Mouse (Mus musculus) hindbrain, embryonic 12.5 days (tissue): ENCODE measurements around the gene Atg101. TPM values are rescaled to one million over a fixed set of nuclear protein-coding genes. Genes with fewer than 3 reads are reported as not detected.
A peak's percentile ranks its signal among the peaks of the same experiment; 100 is the strongest.

ENCODE experiments used
- ATAC-seq: fragments of 200-750 bp; cut with Nextera tagmentation; 2 replicates; pipeline ENCODE4 v1.8.0; 2017; ENCODE audit warnings: moderate TSS enrichment; ENCODE audit not compliant: low FRiP score
- H3K27ac ChIP-seq: fragments of 300-500 bp; sonication (generic); 2 replicates; pipeline ENCODE4 v1.5.1; 2016; ENCODE audit warnings: mild to moderate bottlenecking
- H3K27me3 ChIP-seq: fragments of 300-500 bp; sonication (generic); 2 replicates; pipeline ENCODE4 v1.6.1; 2016; ENCODE audit warnings: mild to moderate bottlenecking
- H3K36me3 ChIP-seq: fragments of 300-500 bp; sonication (generic); 2 replicates; pipeline ENCODE4 v1.6.1; 2016; ENCODE audit warnings: mild to moderate bottlenecking
- H3K4me1 ChIP-seq: fragments of 300-500 bp; sonication (generic); 2 replicates; pipeline ENCODE4 v1.6.1; 2016
- H3K4me2 ChIP-seq: fragments of 300-500 bp; sonication (generic); replicated peaks from 2 replicates; pipeline ENCODE4 v1.6.1; 2016; ENCODE audit warnings: mild to moderate bottlenecking
- H3K4me3 ChIP-seq: fragments of 300-500 bp; sonication (generic); 2 replicates; pipeline ENCODE4 v1.5.1; 2016; ENCODE audit warnings: mild to moderate bottlenecking
- H3K9ac ChIP-seq: fragments of 300-500 bp; sonication (generic); 2 replicates; pipeline ENCODE4 v1.6.1; 2016; ENCODE audit warnings: mild to moderate bottlenecking, moderate library complexity
- H3K9me3 ChIP-seq: fragments of 300-500 bp; sonication (generic); replicated peaks from 2 replicates; pipeline ENCODE4 v1.6.1; 2016; ENCODE audit warnings: mild to moderate bottlenecking
- WGBS: fragments of 180-500 bp; shearing (Covaris S2); methylation state at CpG from one replicate; pipeline ENCODE4 v1.1.7; 2016; 5-methylcytosine and 5-hydroxymethylcytosine counted together
- polyA plus RNA-seq: library from polyadenylated mRNA; unstranded; fragments of >200 nt; fragmentation: Nextera tagmentation; extraction: Ambion mirVana; gene quantifications from 2 replicates; pipeline ENCODE4 v1.2.1, GENCODE M21; 2016

Atg101 gene
- polyA plus RNA-seq, 1 experiment from 2014 or later = 66.5 TPM

DNA sequence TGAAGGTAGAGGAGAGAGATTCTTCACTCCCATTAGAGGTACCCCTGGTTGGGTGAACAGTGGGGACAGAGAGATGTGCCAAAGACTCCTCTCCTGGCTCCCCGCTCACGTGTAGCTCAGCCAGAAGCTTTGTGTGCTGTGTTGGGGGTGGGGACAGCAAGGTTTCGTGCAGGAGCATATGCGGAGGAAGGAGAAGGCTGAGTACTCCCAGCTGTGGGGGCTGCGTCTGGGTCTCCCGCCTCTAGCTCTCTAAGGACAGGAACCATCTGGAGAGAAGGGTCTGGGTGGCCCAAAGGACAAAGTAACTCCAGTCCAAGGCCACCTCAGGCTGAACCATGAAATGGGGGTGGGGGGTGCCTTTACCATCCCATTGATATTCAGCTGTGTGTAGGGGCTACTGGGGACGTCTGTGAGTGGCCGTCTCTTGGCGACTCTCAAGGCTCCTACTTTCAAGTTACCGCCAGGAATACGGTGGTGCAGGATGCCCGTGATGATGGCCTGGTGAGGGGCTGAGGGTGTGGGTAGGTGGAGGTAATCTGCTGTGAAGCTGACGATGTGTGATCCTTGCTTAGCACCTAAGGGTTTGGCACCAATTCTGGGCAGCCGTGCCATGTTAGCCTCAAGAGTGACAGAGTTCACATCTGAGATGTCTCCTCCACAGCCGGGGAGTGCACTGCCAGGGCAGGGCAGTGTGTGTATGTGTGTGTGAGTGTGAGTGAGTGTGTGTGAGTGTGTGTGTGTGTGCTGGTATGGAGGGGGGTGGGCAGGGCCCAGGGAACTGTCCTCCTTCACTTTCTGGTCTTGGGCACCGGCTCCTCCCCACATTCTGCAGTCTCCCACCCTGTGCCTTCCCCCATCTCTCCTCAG, 10.2 kb downstream of the Atg101 start:
- 68% methylated on average over 16 of the region's 16 CpGs for WGBS
- no peak overlapping the region for H3K27ac ChIP-seq
- no peak overlapping the region for H3K4me3 ChIP-seq
- no peak overlapping the region for H3K4me2 ChIP-seq
- H3K36me3 ChIP-seq = peaks cover 32% of the 10 kb centered on the region
- no peaks in the 10 kb centered on the region for H3K27me3 ChIP-seq
- no peak overlapping the region for H3K9ac ChIP-seq
- no peak for ATAC-seq
- no peaks in the 10 kb centered on the region for H3K9me3 ChIP-seq
- peaks cover 7% of the 10 kb centered on the region for H3K4me1 ChIP-seq

DNA sequence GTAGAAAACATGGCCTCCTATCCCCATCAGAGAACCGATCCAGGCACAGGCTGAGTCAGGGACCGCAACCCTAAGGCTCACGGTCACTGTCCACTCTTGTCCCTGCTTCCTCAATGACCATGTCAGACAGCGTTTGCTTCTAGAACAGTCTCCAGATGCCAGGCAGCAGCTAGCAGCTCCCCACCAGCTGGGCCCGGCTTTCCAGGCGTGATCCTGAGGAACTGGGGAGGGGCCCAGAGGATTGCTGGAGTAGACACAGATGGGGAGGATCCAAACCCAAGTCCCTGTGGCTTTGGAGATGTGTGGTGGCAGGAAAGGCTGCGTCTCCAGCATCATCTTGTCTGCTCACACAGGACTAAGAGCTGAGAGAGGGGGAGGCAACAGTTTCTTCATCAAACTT, 11.0 kb downstream of the Atg101 start:
- Histone ChIP-seq H3K36me3 (peaks cover 23% of the 10 kb centered on the region), H3K9me3 (no peaks in the 10 kb centered on the region), H3K27me3 (no peaks in the 10 kb centered on the region), H3K4me3 (no peak overlapping the region), H3K9ac (no peak overlapping the region), H3K4me1 (peaks cover 7% of the 10 kb centered on the region), H3K4me2 (no peak overlapping the region), H3K27ac (no peak overlapping the region)
- 80% methylated on average over 7 of the region's 7 CpGs for WGBS
- no peak for ATAC-seq

DNA sequence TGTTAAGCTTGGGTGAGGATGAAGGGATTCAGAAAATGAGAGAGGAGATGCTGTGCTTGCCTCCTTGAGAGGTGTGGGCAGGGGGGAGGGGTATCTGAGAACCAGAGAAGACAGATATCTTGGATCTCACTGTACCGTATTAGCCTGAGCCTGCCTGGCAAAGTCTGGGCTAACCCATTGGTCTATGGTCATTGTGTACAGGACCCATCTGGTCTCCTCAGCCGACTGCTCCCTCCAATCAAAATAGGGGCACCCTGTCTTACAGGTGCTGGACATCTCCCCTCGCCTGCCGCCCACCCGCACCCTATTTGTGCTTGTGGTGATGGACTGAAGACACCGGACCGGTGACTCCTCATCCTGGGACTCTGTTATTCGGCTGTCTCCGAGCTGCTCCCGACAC, 11.5 kb downstream of the Atg101 start:
- no peak overlapping the region for H3K27ac ChIP-seq

DNA sequence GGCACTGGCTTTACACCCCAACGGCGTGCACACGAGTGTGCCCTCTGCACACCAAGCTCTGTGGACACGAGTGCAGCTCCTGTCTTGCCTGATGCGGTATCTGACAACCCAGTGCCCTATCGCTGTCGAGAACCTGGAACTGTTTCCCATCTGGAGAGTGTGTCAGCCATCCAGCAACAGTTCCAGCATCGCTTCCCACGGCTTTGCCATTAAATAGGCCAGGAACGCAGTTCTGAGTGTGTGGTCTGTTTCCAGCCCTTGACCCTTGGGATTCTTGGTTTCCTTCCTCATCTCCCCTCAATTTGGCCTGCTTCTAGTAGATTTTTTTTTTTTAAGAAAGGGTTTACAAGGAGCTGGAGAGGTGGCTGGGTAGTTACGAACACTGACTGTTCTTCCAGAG, 12.0 kb downstream of the Atg101 start:
- peaks cover 7% of the 10 kb centered on the region for H3K4me1 ChIP-seq
- no peaks in the 10 kb centered on the region for H3K27me3 ChIP-seq
- no peak for ATAC-seq
- H3K9ac ChIP-seq = no peak overlapping the region
- H3K36me3 ChIP-seq = peaks cover 13% of the 10 kb centered on the region
- no peaks in the 10 kb centered on the region for H3K9me3 ChIP-seq
- no peak overlapping the region for H3K4me3 ChIP-seq
- 87% methylated on average over 11 of the region's 11 CpGs for WGBS
- no peak overlapping the region for H3K4me2 ChIP-seq
- no peak overlapping the region for H3K27ac ChIP-seq

More for the DNA sequence above, 11.5 kb downstream of the Atg101 start:
- Histone ChIP-seq H3K36me3 (peaks cover 18% of the 10 kb centered on the region), H3K27me3 (no peaks in the 10 kb centered on the region), H3K9me3 (no peaks in the 10 kb centered on the region), H3K4me3 (no peak overlapping the region), H3K4me1 (peaks cover 7% of the 10 kb centered on the region), H3K4me2 (no peak overlapping the region), H3K9ac (no peak overlapping the region)
- no peak for ATAC-seq
- WGBS = 95% methylated on average over 10 of the region's 10 CpGs

DNA sequence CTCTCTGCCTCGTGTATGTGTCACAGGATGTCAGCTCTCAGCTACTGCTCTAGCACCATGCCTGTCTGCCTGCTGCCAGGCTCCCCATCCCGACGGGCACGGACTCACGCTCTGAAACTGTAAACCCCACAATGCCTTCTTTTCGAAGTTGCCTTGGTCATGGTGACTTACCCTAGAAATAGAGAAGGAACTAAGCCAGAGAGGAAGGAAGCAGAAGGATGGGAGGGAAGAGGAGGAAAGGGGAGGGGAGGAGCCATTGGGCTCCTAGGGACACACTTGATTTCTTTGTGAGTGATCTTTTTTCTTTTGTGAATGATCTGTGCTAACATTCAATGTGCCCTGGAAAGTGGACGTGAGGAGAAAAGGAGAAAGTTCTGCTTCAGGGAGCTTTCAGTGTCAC, 13.9 kb downstream of the Atg101 start:
- Histone ChIP-seq H3K9ac (no peak overlapping the region), H3K27ac (no peak overlapping the region), H3K4me1 (peaks cover 7% of the 10 kb centered on the region), H3K4me2 (no peak overlapping the region), H3K36me3 (no peaks in the 10 kb centered on the region), H3K9me3 (no peaks in the 10 kb centered on the region), H3K4me3 (no peak overlapping the region), H3K27me3 (no peaks in the 10 kb centered on the region)
- no peak for ATAC-seq
- WGBS = 30% methylated on average over 7 of the region's 7 CpGs

DNA sequence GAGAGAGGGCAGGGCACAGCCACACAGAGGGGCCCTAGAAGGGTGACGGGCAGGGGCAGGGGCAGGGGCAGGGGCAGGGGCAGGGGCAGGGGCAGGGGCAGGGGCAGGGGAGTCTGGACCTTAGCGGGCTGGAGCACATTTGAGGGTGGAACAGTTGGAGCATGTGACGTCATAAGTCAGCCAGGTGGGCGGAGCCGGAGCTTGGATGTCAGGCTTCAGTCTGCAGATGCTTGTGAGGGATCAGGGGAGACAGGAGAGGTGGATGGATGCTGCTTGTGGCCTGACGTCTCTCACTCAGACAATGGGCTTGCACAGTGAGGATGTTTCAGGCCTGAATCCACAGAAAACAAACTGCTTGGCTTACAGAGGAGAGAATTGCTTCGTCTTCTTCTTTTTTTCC, 14.5 kb downstream of the Atg101 start:
- ATAC-seq = no peak
- no peaks in the 10 kb centered on the region for H3K36me3 ChIP-seq
- H3K4me1 ChIP-seq = peaks cover 7% of the 10 kb centered on the region
- H3K9me3 ChIP-seq = no peaks in the 10 kb centered on the region
- H3K27ac ChIP-seq = no peak overlapping the region
- no peak overlapping the region for H3K4me3 ChIP-seq
- peak overlapping the region; percentile 35 for H3K4me2 ChIP-seq
- 16% methylated on average over 7 of the region's 7 CpGs for WGBS
- H3K27me3 ChIP-seq = no peaks in the 10 kb centered on the region
- peak overlapping the region; percentile 49 for H3K9ac ChIP-seq

DNA sequence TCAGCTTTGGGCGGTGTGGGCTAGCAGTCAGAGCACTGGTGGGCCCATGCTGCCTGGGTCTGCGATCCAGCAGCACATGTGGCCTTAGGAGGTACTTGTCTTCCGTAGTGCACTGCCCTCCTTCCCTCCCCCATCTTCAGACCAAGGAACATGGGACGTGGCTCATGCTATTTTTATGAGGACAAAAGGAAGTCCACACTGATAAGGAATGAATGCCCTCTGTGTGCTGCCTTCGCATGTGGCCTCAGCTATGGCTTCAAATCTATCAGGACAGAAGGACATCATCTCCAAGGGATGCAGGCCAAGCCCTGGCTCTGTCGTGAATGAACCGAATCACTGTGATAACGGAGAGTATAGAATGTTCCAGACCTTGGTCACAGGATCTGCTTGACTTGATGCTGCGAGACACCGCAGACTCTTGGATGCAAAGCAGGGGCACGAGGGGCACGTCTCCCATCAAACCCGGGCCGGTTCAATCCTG, 15.4 kb downstream of the Atg101 start:
- H3K9ac ChIP-seq = no peak overlapping the region
- no peaks in the 10 kb centered on the region for H3K9me3 ChIP-seq
- no peak for ATAC-seq
- H3K36me3 ChIP-seq = no peaks in the 10 kb centered on the region
- H3K4me3 ChIP-seq = no peak overlapping the region
- no peaks in the 10 kb centered on the region for H3K27me3 ChIP-seq
- H3K27ac ChIP-seq = no peak overlapping the region
- WGBS = 87% methylated on average over 14 of the region's 14 CpGs
- H3K4me1 ChIP-seq = peaks cover 5% of the 10 kb centered on the region
- H3K4me2 ChIP-seq = no peak overlapping the region

DNA sequence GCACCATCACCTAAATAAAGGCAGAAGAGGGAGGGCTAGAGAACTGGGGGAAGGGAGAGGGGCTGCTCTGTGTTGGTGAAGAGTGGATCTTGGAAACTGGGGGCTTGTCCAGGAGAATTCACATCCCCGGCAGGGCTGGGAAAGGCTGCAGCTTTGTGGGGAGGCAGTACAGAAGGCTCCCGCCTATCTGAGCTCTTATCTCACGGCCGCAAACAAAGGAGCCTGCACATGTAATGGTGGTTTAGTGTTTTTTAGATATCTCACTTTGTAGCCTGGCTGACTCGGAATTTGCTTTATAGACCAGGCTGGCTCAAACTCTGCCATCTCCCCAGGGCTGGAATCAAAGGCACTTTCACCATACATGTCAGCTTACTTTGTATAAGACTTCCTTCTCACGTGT, 16.1 kb downstream of the Atg101 start:
- Histone ChIP-seq H3K36me3 (no peaks in the 10 kb centered on the region), H3K9me3 (no peaks in the 10 kb centered on the region), H3K9ac (no peak overlapping the region), H3K4me2 (no peak overlapping the region), H3K4me1 (peaks cover 5% of the 10 kb centered on the region), H3K27ac (no peak overlapping the region), H3K4me3 (no peak overlapping the region), H3K27me3 (no peaks in the 10 kb centered on the region)
- ATAC-seq = no peak
- 76% methylated on average over 6 of the region's 6 CpGs for WGBS

DNA sequence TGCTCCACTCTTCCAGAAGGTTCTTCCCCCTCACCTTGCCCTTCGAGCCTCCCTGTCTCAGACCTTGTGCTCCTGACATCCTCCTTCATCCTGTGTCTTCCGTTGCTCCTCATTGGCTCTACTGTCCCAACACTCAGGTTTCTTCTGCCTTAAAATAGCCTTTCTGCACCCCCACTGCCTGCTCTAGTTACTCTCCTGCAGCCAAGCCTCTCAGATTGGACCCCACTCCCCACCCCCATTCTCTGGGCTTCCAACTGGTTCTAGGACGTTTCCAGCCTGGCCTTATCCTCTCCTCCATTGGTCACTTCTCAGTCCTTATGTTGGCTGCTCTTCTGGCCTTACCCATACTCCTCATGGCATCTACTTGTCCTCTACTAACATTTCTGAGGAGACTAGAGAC, 18.1 kb downstream of the Atg101 start:
- H3K9ac ChIP-seq = no peak overlapping the region
- peaks cover 5% of the 10 kb centered on the region for H3K4me1 ChIP-seq
- H3K27me3 ChIP-seq = no peaks in the 10 kb centered on the region
- H3K36me3 ChIP-seq = no peaks in the 10 kb centered on the region
- whole genome bisulfite sequencing = 80% methylated on average over 3 of the region's 3 CpGs
- no peak for ATAC-seq
- no peak overlapping the region for H3K27ac ChIP-seq
- H3K9me3 ChIP-seq = no peaks in the 10 kb centered on the region
- no peak overlapping the region for H3K4me2 ChIP-seq
- H3K4me3 ChIP-seq = no peak overlapping the region

DNA sequence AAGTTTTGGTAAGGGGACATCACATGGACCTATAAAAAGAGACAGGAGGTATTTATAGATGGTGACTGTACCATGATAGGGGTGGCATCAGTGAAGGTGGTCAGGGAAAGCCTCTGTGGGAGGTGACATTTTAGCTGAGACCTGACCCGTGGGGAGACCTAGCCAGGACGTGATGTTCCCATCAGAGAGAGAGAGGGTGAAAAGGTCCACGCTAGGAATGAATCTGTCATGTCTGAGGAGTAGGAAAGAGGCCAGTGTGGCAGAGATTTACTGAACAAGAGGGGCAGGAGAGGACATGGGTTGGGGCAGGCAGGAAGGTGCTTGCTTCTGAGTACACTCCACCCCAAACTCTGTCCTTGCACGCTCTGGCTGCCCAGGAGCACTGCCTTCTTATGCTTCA, 19.8 kb downstream of the Atg101 start:
- Histone ChIP-seq H3K4me2 (no peak overlapping the region), H3K36me3 (no peaks in the 10 kb centered on the region), H3K27me3 (no peaks in the 10 kb centered on the region), H3K4me3 (no peak overlapping the region), H3K4me1 (no peaks in the 10 kb centered on the region), H3K27ac (no peak overlapping the region), H3K9ac (no peak overlapping the region), H3K9me3 (no peaks in the 10 kb centered on the region)
- WGBS = 87% methylated on average over 4 of the region's 4 CpGs
- no peak for ATAC-seq

DNA sequence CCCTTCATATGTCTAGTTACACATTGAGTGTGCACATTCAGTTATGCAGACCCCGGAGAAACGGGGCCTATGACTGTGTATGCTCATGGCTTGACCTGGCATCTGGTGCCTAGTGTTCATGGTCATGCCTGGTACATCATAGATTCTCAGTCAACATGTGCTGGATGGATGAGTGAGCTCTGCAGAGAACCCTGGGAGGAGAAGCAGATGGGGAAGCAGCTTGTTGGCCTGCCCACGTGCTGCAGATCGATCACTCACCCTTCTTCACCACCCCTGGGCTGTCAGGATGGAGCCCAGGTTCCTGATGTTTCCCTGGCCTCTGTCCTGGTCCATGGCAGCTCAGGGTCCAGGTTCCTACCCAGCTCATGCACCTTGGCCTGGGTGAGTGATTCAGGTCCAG, 22.4 kb downstream of the Atg101 start:
- Histone ChIP-seq H3K4me3 (no peak overlapping the region), H3K4me2 (no peak overlapping the region), H3K9me3 (no peaks in the 10 kb centered on the region), H3K27ac (no peak overlapping the region), H3K9ac (no peak overlapping the region), H3K4me1 (peaks cover 5% of the 10 kb centered on the region), H3K36me3 (no peaks in the 10 kb centered on the region), H3K27me3 (no peaks in the 10 kb centered on the region)
- WGBS = 85% methylated on average over 4 of the region's 4 CpGs
- no peak for ATAC-seq

DNA sequence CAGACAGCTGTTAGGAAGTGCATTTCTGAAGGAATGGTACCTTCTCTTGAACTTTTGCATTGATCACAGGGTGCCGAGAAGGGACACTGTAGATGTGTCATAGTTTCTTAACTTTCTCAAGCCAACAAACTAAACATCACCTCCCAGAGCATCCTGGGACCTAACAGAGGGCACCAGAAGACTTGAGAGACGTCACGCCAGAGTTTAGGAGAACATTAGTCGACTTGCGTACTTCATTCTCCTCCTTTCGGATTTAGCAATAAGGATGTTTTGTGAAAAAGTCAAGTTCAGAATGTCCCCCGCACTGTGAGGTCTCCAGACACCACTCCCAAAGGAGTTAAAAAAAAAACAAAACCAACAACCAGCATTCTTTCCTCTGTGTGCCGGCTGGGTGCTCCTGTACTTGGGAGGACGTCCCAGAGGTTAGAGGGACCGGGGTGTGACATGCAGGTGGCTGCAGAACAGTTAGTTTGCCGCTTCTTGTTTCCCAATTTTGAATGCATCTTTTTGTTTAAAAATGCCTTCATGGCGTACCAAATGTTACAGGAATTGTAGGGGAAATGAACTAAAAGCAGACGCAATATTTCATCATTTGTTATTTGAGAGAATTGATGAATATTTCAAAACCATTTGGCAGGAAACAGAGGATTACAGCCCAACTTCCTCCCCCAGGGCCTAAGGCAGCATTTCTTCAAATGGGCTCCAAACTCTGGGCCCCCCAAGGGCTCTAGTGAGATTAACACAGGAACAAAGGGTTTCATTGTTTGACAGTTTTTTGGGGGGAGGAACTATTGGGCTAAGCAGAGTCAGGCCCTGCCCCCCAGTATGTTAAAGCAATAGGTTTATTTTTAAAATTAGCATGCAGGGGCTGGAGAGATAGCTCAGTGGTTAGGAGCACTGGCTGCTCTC, 24.6 kb downstream of the Atg101 start:
- Histone ChIP-seq H3K9ac (no peak overlapping the region), H3K4me2 (no peak overlapping the region), H3K9me3 (no peaks in the 10 kb centered on the region), H3K4me3 (no peak overlapping the region), H3K27ac (no peak overlapping the region), H3K4me1 (peaks cover 5% of the 10 kb centered on the region), H3K27me3 (no peaks in the 10 kb centered on the region), H3K36me3 (no peaks in the 10 kb centered on the region)
- ATAC-seq = no peak
- 67% methylated on average over 13 of the region's 13 CpGs for WGBS
